Mouse (Mus musculus) midbrain, embryonic 15.5 days (tissue): ENCODE results near the gene Nfs1. TPM values are rescaled to one million over a fixed set of nuclear protein-coding genes. Genes with fewer than 3 reads are reported as not detected.
A peak's percentile ranks its signal among the peaks of the same experiment; 100 is the strongest.
"Not testable (repeated sequence)": the region's sequence is repeated elsewhere in the genome, so short reads cannot be mapped to it uniquely, and the experiment has no call there.

Source experiments
- ATAC-seq: fragments of 200-750 bp; cut with Nextera tagmentation; replicated peaks from 2 replicates; pipeline ENCODE4 v1.8.0; 2017; ENCODE audit warnings: moderate TSS enrichment
- H3K27ac ChIP-seq: fragments of 300-500 bp; sonication (generic); 2 replicates; pipeline ENCODE4 v1.5.1; 2015; ENCODE audit warnings: mild to moderate bottlenecking, inconsistent platforms
- H3K27me3 ChIP-seq: fragments of 300-500 bp; sonication (generic); replicated peaks from 2 replicates; pipeline ENCODE4 v1.6.1; 2015; ENCODE audit warnings: inconsistent platforms
- H3K36me3 ChIP-seq: fragments of 300-500 bp; sonication (generic); replicated peaks from 2 replicates; pipeline ENCODE4 v1.6.1; 2015; ENCODE audit warnings: inconsistent platforms
- H3K4me1 ChIP-seq: fragments of 300-500 bp; sonication (generic); 2 replicates; pipeline ENCODE4 v1.6.1; 2015; ENCODE audit warnings: inconsistent platforms
- H3K4me2 ChIP-seq: fragments of 300-500 bp; sonication (generic); 2 replicates; pipeline ENCODE4 v1.6.1; 2015; ENCODE audit warnings: inconsistent platforms, mild to moderate bottlenecking, moderate library complexity
- H3K4me3 ChIP-seq: fragments of 300-500 bp; sonication (generic); 2 replicates; pipeline ENCODE4 v1.5.1; 2015; ENCODE audit warnings: mild to moderate bottlenecking, inconsistent platforms
- H3K9ac ChIP-seq: fragments of 300-500 bp; sonication (generic); 2 replicates; pipeline ENCODE4 v1.6.1; 2015; ENCODE audit warnings: mild to moderate bottlenecking, inconsistent platforms
- H3K9me3 ChIP-seq: fragments of 300-500 bp; sonication (generic); 2 replicates; pipeline ENCODE4 v1.6.1; 2016; ENCODE audit warnings: inconsistent platforms
- WGBS: fragments of 180-500 bp; shearing (Covaris S2); methylation state at CpG from one replicate; pipeline ENCODE4 v1.1.7; 2015; ENCODE audit warnings: mixed read lengths; 5-methylcytosine and 5-hydroxymethylcytosine counted together
- polyA plus RNA-seq: library from polyadenylated mRNA; unstranded; fragments of >200 nt; fragmentation: Nextera tagmentation; extraction: Ambion mirVana; gene quantifications from 2 replicates; pipeline ENCODE4 v1.2.1, GENCODE M21; 2015

Nfs1 gene
- polyA plus RNA-seq, 1 experiment from 2014 or later, result 35.8 TPM

GRCm38 (mm10) chr2:156134161-156134560 lies 9.8 kb downstream of the Nfs1 start:
- peaks cover 11% of the 10 kb centered on the region; the same call in 1 of the 2 replicates for H3K36me3 ChIP-seq
- WGBS, result 88% methylated on average over 5 of the region's 5 CpGs
- no peak overlapping the region for H3K4me3 ChIP-seq
- no peak overlapping the region for H3K27ac ChIP-seq
- ATAC-seq, result no peak
- no peak overlapping the region for H3K9ac ChIP-seq
- H3K27me3 ChIP-seq, result no peaks in the 10 kb centered on the region
- H3K9me3 ChIP-seq, result no peaks in the 10 kb centered on the region
- no peaks in the 10 kb centered on the region for H3K4me1 ChIP-seq
- no peak overlapping the region for H3K4me2 ChIP-seq

- H3K4me1 ChIP-seq, result no peaks in the 10 kb centered on the region
- H3K9ac ChIP-seq, result no peak within 1 kb of the TSS
- WGBS, result 97% methylated on average over 5 of the region's 5 CpGs
- H3K4me3 ChIP-seq, result no peak within 1 kb of the TSS
- no peak within 1 kb of the TSS for H3K4me2 ChIP-seq
- ATAC-seq, result no peak
- H3K27me3 ChIP-seq, result no peaks in the 10 kb centered on the region
- peaks cover 12% of the 10 kb centered on the region; the same call in 1 of the 2 replicates for H3K36me3 ChIP-seq
- no peak within 1 kb of the TSS for H3K27ac ChIP-seq
- H3K9me3 ChIP-seq, result no peaks in the 10 kb centered on the region
Observed at GRCm38 (mm10) chr2:156126992-156127391, 17.0 kb downstream of the Nfs1 start, which contains the start of gene Gm28036. Gene Gm28036, minus strand, starts transcription at chr2:156127092.

GRCm38 (mm10) chr2:156123731-156124130 lies 20.3 kb downstream of the Nfs1 start:
- Histone ChIP-seq H3K9me3 (no peaks in the 10 kb centered on the region), H3K4me2 (no peak overlapping the region), H3K9ac (no peak overlapping the region), H3K27me3 (no peaks in the 10 kb centered on the region), H3K36me3 (peaks cover 6% of the 10 kb centered on the region; the same call in 1 of the 2 replicates), H3K27ac (no peak overlapping the region), H3K4me3 (no peak overlapping the region), H3K4me1 (no peaks in the 10 kb centered on the region)
- 94% methylated on average over 5 of the region's 5 CpGs for WGBS
- ATAC-seq, result no peak

GRCm38 (mm10) chr2:156119566-156119965 lies 24.4 kb downstream of the Nfs1 start:
- H3K27me3 ChIP-seq, result no peaks in the 10 kb centered on the region
- no peak for ATAC-seq
- H3K4me3 ChIP-seq, result no peak overlapping the region
- H3K27ac ChIP-seq, result no peak overlapping the region
- H3K4me1 ChIP-seq, result no peaks in the 10 kb centered on the region
- H3K36me3 ChIP-seq, result no peaks in the 10 kb centered on the region; the same call in 1 of the 2 replicates
- no peak overlapping the region for H3K9ac ChIP-seq
- H3K9me3 ChIP-seq, result no peaks in the 10 kb centered on the region
- no peak overlapping the region for H3K4me2 ChIP-seq

GRCm38 (mm10) chr2:156112080-156112423 lies 31.9 kb downstream of the Nfs1 start:
- ATAC-seq, H3K36me3 ChIP-seq, H3K9me3 ChIP-seq, H3K27me3 ChIP-seq: not testable (repeated sequence)
- peak overlapping the region; percentile 84 for H3K27ac ChIP-seq
- peak overlapping the region; percentile 53 for H3K4me2 ChIP-seq
- H3K9ac ChIP-seq, result 0 out of 2 replicates have a peak overlapping the region, but pooled peaks have one; percentile 85
- H3K4me3 ChIP-seq, result peak overlapping the region; percentile 70
- WGBS, result 23% methylated on average over 5 of the region's 5 CpGs
- H3K4me1 ChIP-seq, result peaks cover 16% of the 10 kb centered on the region

GRCm38 (mm10) chr2:156111358-156112079 lies 32.5 kb downstream of the Nfs1 start, which contains the start of the genes Cpne1 and Rbm12:
Gene Cpne1, minus strand, starts transcription at chr2:156111965.
Gene Rbm12, minus strand, starts transcription at chr2:156111978.
- no peaks in the 10 kb centered on the region for H3K27me3 ChIP-seq
- peaks cover 16% of the 10 kb centered on the region for H3K4me1 ChIP-seq
- ATAC-seq, result peak; percentile 96
- H3K36me3 ChIP-seq, result no peaks in the 10 kb centered on the region
- H3K9ac ChIP-seq, result peak within 1 kb of the TSS; percentile 85
- under 1% methylated on average over 69 of the region's 74 CpGs for WGBS
- H3K27ac ChIP-seq, result peak within 1 kb of the TSS; percentile 84
- H3K4me3 ChIP-seq, result peak within 1 kb of the TSS; percentile 70
- H3K4me2 ChIP-seq, result peak within 1 kb of the TSS; percentile 53
- no peaks in the 10 kb centered on the region for H3K9me3 ChIP-seq

- Histone ChIP-seq H3K27ac (peak overlapping the region; percentile 84), H3K4me2 (peak overlapping the region; percentile 49), H3K4me3 (peak overlapping the region; percentile 70), H3K36me3 (no peaks in the 10 kb centered on the region), H3K9ac (peak overlapping the region; percentile 85), H3K27me3 (no peaks in the 10 kb centered on the region), H3K4me1 (peaks cover 16% of the 10 kb centered on the region), H3K9me3 (no peaks in the 10 kb centered on the region)
- ATAC-seq, result peak; percentile 84
- WGBS, result under 1% methylated on average over 16 of the region's 16 CpGs
Observed at GRCm38 (mm10) chr2:156110627-156111357, 33.2 kb downstream of the Nfs1 start.

GRCm38 (mm10) chr2:156091926-156092325 lies 52.1 kb downstream of the Nfs1 start:
- H3K27me3 ChIP-seq, result no peaks in the 10 kb centered on the region
- peaks cover 8% of the 10 kb centered on the region; the same call in 1 of the 2 replicates for H3K36me3 ChIP-seq
- H3K27ac ChIP-seq, result no peak overlapping the region
- no peak overlapping the region for H3K9ac ChIP-seq
- peaks cover 17% of the 10 kb centered on the region; the same call in 1 of the 2 replicates for H3K4me1 ChIP-seq
- 86% methylated on average over 5 of the region's 5 CpGs for WGBS
- H3K4me2 ChIP-seq, result no peak overlapping the region
- H3K9me3 ChIP-seq, result no peaks in the 10 kb centered on the region
- H3K4me3 ChIP-seq, result no peak overlapping the region
- ATAC-seq, result no peak

GRCm38 (mm10) chr2:156089799-156090198 lies 54.2 kb downstream of the Nfs1 start:
- 23% methylated on average over 1 of the region's 1 CpGs for WGBS
- no peak overlapping the region for H3K9ac ChIP-seq
- no peak overlapping the region for H3K4me3 ChIP-seq
- H3K4me2 ChIP-seq, result no peak overlapping the region
- ATAC-seq, result no peak
- H3K27me3 ChIP-seq, result no peaks in the 10 kb centered on the region
- H3K36me3 ChIP-seq, result 0 out of 2 replicates have a peak, but pooled peaks cover under 1% of the 10 kb centered on the region
- no peak overlapping the region for H3K27ac ChIP-seq
- H3K9me3 ChIP-seq, result no peaks in the 10 kb centered on the region
- H3K4me1 ChIP-seq, result peaks cover 17% of the 10 kb centered on the region; the same call in 1 of the 2 replicates

GRCm38 (mm10) chr2:156087391-156088110 lies 56.4 kb downstream of the Nfs1 start:
- no peak overlapping the region for H3K4me2 ChIP-seq
- 90% methylated on average over 7 of the region's 7 CpGs for WGBS
- no peak for ATAC-seq
- H3K27ac ChIP-seq, result no peak overlapping the region
- H3K36me3 ChIP-seq, result no peaks in the 10 kb centered on the region
- H3K27me3 ChIP-seq, result no peaks in the 10 kb centered on the region
- H3K4me3 ChIP-seq, result no peak overlapping the region
- no peak overlapping the region for H3K9ac ChIP-seq
- H3K9me3 ChIP-seq, result no peaks in the 10 kb centered on the region
- peaks cover 17% of the 10 kb centered on the region; the same call in 1 of the 2 replicates for H3K4me1 ChIP-seq

- ATAC-seq, result no peak
- Histone ChIP-seq H3K4me3 (no peak overlapping the region), H3K4me1 (peaks cover 2% of the 10 kb centered on the region; the same call in 1 of the 2 replicates), H3K9ac (no peak overlapping the region), H3K36me3 (no peaks in the 10 kb centered on the region), H3K9me3 (no peaks in the 10 kb centered on the region), H3K27ac (no peak overlapping the region), H3K4me2 (no peak overlapping the region), H3K27me3 (no peaks in the 10 kb centered on the region)
- 91% methylated on average over 3 of the region's 3 CpGs for WGBS
Observed at GRCm38 (mm10) chr2:156084541-156084940, 59.4 kb downstream of the Nfs1 start.

GRCm38 (mm10) chr2:156080391-156080790 lies 63.6 kb downstream of the Nfs1 start:
- Histone ChIP-seq H3K4me2 (no peak overlapping the region), H3K27ac (no peak overlapping the region), H3K9me3 (no peaks in the 10 kb centered on the region), H3K9ac (no peak overlapping the region), H3K4me1 (no peaks in the 10 kb centered on the region), H3K4me3 (no peak overlapping the region), H3K36me3 (peaks cover 30% of the 10 kb centered on the region), H3K27me3 (no peaks in the 10 kb centered on the region)
- WGBS, result 93% methylated on average over 7 of the region's 7 CpGs
- ATAC-seq, result no peak
